ENCODE assay signal across 8 mouse cellular contexts in genomic region chr8:126665581-126666241, GRCm38 (mm10).
A peak's percentile ranks its signal among the peaks of the same experiment; 100 is the strongest.
DNase-seq lines count a peak whose midpoint lies in the region; TF ChIP-seq lines count a peak whose summit lies in the region.

No protein-coding gene starts in this region.

- peak overlapping the region; percentile 37 for H3K4me3 ChIP-seq in left cerebral cortex, adult 2 months

- intact Hi-C loops in gastrocnemius, postnatal 14 days (cut with DNase I; ENCODE audit: low total_unique reads): loop anchor here (10.0 kb wide), 1 partner anchor 51 kb away; no protein-coding TSS in a partner anchor
- intact Hi-C loops in left cerebral cortex, adult 2 months (cut with DNase I): loop anchor here (1.0 to 2.0 kb wide), 9 partner anchors 29 to 255 kb away; no protein-coding TSS in a partner anchor

- peak overlapping the region; percentile 99 for H3K27ac ChIP-seq in left cerebral cortex, adult 2 months

- DNase-seq in adrenal gland, postnatal 14 days: peak; percentile 86
- peak; percentile 69 to 78 for DNase-seq in cerebellum, postnatal 14 days
- DNase-seq in gastrocnemius, postnatal 14 days: peak; percentile 54
- peak; percentile 53 for DNase-seq in induced T-regulatory cell, adult 2 months (ENCODE audit: low read depth)
- DNase-seq in left cerebral cortex, adult 2 months (ENCODE audit: extremely low spot score in 1 of 2, low spot score in 2 of 2): peak; percentile 66 to 70
- peak; percentile 84 for DNase-seq in lung, postnatal 36 days
- peak; percentile 46 for DNase-seq in right cerebral cortex, postnatal 14 days
- DNase-seq in T-cell, adult 2 months (ENCODE audit: low spot score): no peak

- no peak for TF ChIP-seq CTCF in left cerebral cortex, adult 2 months (IDR thresholded peaks at IDR 0.05)
